Mouse (Mus musculus) heart, embryonic 13.5 days (tissue): ENCODE measurements around the gene Dctn3. TPM values are rescaled to one million over a fixed set of nuclear protein-coding genes. Genes with fewer than 3 reads are reported as not detected.
A peak's percentile ranks its signal among the peaks of the same experiment; 100 is the strongest.
"Not testable (repeated sequence)": the region's sequence is repeated elsewhere in the genome, so short reads cannot be mapped to it uniquely, and the experiment has no call there.

Experiments
- ATAC-seq: fragments of 200-750 bp; cut with Nextera tagmentation; 2 replicates; pipeline ENCODE4 v1.8.0; 2017; ENCODE audit warnings: moderate TSS enrichment; ENCODE audit not compliant: insufficient number of reproducible peaks, low FRiP score, low TSS enrichment; ENCODE audit errors: extremely low read depth
- H3K27ac ChIP-seq: fragments of 300-500 bp; sonication (generic); replicated peaks from 2 replicates; pipeline ENCODE4 v1.5.1; 2015; ENCODE audit warnings: moderate library complexity, mild to moderate bottlenecking, inconsistent platforms
- H3K27me3 ChIP-seq: fragments of 300-500 bp; sonication (generic); replicated peaks from 2 replicates; pipeline ENCODE4 v1.6.1; 2015; ENCODE audit warnings: mild to moderate bottlenecking, inconsistent platforms
- H3K36me3 ChIP-seq: fragments of 300-500 bp; sonication (generic); 2 replicates; pipeline ENCODE4 v1.6.1; 2015; ENCODE audit warnings: mild to moderate bottlenecking, inconsistent platforms
- H3K4me1 ChIP-seq: fragments of 300-500 bp; sonication (generic); 2 replicates; pipeline ENCODE4 v1.6.1; 2015; ENCODE audit warnings: inconsistent platforms
- H3K4me2 ChIP-seq: fragments of 300-500 bp; sonication (generic); 2 replicates; pipeline ENCODE4 v1.6.1; 2015; ENCODE audit warnings: inconsistent platforms, mild to moderate bottlenecking, moderate library complexity
- H3K4me3 ChIP-seq: fragments of 300-500 bp; sonication (generic); 2 replicates; pipeline ENCODE4 v1.5.1; 2015; ENCODE audit warnings: moderate library complexity, mild to moderate bottlenecking, inconsistent platforms
- H3K9ac ChIP-seq: fragments of 300-500 bp; sonication (generic); 2 replicates; pipeline ENCODE4 v1.6.1; 2015; ENCODE audit warnings: inconsistent platforms, mild to moderate bottlenecking, moderate library complexity
- H3K9me3 ChIP-seq: fragments of 300-500 bp; sonication (generic); 2 replicates; pipeline ENCODE4 v1.6.1; 2016; ENCODE audit warnings: inconsistent platforms
- WGBS: fragments of 180-500 bp; shearing (Covaris S2); methylation state at CpG from one replicate; pipeline ENCODE4 v1.1.7; 2015; ENCODE audit warnings: mixed read lengths; 5-methylcytosine and 5-hydroxymethylcytosine counted together
- polyA plus RNA-seq: library from polyadenylated mRNA; unstranded; fragments of >200 nt; fragmentation: Nextera tagmentation; extraction: Ambion mirVana; gene quantifications from 2 replicates; pipeline ENCODE4 v1.2.1, GENCODE M21; 2015

Dctn3 gene
- polyA plus RNA-seq, result 128 and 139 TPM in 2 replicates

DNA sequence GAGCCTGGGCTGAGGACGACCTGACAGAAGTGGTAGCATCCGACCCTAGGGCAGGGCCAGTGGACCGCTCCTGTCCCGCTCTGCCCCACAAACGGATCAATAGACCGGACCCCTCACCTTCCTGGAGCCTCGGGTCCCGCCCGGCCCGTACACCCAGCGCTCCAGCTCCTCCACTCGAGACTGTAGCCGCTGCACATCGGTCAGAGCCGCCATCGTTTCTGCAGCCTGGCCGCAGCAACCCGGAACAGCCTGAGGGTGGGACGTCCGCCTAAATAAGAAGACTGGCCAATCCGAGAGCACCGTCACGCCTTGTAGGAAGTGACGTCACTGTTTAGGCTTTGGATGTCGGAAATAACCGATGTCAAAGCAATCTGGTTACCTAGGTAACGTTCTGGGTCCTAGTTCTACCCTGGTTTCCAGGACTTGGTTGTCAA, at the start of gene Dctn3:
Gene Dctn3 (minus strand): TSS at position 253 of the 434 bp plus-strand sequence.
- H3K27ac ChIP-seq, result no peak within 1 kb of the TSS
- under 1% methylated on average over 27 of the region's 27 CpGs for WGBS
- H3K27me3 ChIP-seq, result peaks cover 46% of the 10 kb centered on the region
- peak within 1 kb of the TSS; percentile 94 for H3K9ac ChIP-seq
- peaks cover 28% of the 10 kb centered on the region for H3K36me3 ChIP-seq
- peak within 1 kb of the TSS; percentile 92 for H3K4me2 ChIP-seq
- peak; percentile 84 for ATAC-seq
- no peaks in the 10 kb centered on the region for H3K9me3 ChIP-seq
- peak within 1 kb of the TSS; percentile 78 for H3K4me3 ChIP-seq
- H3K4me1 ChIP-seq, result peaks cover 16% of the 10 kb centered on the region

DNA sequence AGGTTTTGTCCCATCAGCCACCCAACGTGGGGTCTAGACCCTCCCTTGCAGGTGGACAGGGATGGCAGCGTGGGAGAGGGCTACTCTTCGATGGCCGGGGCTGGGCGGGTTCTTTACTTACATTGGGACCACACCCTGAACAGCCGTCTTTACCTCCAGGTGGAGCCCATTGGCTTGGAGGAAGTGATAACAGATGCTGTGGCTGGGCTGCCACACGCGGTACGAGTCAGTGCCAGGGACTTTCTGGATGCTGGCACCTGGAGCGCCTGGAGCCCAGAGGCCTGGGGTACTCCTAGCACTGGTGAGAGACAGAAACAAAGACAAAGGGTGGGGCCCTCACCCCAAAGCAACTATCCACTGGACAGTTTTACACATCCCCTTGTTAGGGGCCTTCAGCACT, 44.3 kb upstream of the Dctn3 start:
- H3K27me3 ChIP-seq, H3K4me3 ChIP-seq, H3K9me3 ChIP-seq, H3K9ac ChIP-seq, H3K27ac ChIP-seq, ATAC-seq, H3K4me2 ChIP-seq: not testable (repeated sequence)
- Histone ChIP-seq H3K4me1 (peaks cover 15% of the 10 kb centered on the region), H3K36me3 (peaks cover 31% of the 10 kb centered on the region)
- 79% methylated on average over 10 of the region's 10 CpGs for WGBS

DNA sequence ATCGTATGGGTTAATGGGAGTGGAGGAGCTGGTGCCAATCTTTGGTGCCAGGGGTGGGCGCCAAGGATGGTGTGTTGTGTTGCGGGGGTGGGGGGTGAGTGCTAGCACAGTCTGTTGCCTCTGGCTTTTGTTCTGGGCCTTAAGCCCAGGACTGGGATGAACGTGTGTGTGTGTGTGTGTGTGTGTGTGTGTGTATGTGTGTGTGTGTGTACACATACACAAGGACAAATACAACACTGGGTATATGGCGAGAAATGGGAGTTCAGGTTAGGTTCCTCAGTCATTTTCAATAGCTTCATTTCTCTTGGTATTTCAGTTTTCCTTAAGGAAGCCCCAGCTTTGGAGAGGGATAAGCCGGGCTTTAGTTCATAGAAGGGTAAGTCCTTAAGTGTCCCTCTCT, 40.2 kb upstream of the Dctn3 start:
- peaks cover 35% of the 10 kb centered on the region for H3K36me3 ChIP-seq
- H3K27me3 ChIP-seq, H3K9ac ChIP-seq, H3K9me3 ChIP-seq, ATAC-seq, H3K4me3 ChIP-seq: not testable (repeated sequence)
- peaks cover 53% of the 10 kb centered on the region for H3K4me1 ChIP-seq
- WGBS, result 64% methylated on average over 4 of the region's 6 CpGs
- peak overlapping the region; percentile 83 for H3K4me2 ChIP-seq
- H3K27ac ChIP-seq, result peak overlapping the region; percentile 98; the same call in 1 of the 2 replicates

DNA sequence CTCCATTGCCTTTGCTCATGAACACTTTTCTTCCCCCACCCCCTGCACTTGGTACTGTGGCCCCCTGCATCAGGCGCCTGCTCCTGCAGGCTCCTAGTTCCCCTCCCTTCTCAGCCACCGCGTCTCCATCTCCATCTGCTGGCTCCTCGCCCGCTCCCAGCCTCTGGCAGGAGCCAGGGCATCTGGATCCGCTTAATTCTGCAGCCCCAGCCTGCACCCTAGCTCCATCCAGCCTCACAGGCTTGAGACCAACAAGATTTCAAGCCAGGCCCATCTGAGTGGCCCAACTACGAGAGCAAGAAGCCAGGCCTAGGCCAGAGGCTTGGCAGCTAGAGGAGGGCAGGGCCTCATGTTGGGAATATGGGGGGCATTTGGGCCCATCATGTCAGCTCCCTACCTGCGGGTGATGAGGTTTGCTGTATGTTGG, 39.7 kb upstream of the Dctn3 start:
- ATAC-seq, H3K27me3 ChIP-seq, H3K9me3 ChIP-seq: not testable (repeated sequence)
- peak overlapping the region; percentile 58 for H3K4me3 ChIP-seq
- peak overlapping the region; percentile 84 for H3K9ac ChIP-seq
- H3K4me1 ChIP-seq, result peaks cover 53% of the 10 kb centered on the region
- peak overlapping the region; percentile 98 for H3K27ac ChIP-seq
- WGBS, result 36% methylated on average over 8 of the region's 8 CpGs
- H3K4me2 ChIP-seq, result peak overlapping the region; percentile 83
- H3K36me3 ChIP-seq, result peaks cover 35% of the 10 kb centered on the region

DNA sequence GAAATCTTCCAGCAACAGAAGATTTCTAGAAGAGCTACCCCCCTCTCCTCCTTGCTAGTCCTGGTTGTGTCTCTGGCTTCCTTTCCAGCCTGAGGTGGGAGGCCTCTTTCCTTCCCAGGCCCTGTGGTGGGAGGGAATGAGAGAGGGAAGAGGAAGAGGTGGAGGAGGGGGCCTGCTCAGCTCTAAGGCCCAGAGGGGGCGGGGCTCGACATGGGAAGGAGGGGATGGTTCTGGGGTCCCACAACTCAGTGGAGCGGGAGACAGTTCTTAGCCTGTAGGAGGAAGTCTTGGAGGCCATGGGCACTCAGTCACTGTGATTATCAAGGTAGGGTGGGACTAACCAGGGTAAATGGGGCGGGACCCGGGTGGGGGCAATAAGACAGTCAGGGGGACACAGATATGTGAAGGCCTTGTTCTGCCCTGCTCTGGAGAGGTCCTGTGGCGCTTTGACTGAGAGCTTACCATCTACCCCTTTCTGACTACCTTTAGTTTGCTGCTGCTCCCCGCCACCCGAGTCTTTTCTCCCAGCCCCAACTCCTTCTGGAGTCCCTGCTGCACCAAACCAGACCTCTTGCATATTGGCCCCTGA, 39.2 kb upstream of the Dctn3 start:
- 37% methylated on average over 8 of the region's 8 CpGs for WGBS
- H3K36me3 ChIP-seq, result peaks cover 35% of the 10 kb centered on the region
- H3K4me3 ChIP-seq, result peak overlapping the region; percentile 58
- H3K4me1 ChIP-seq, result peaks cover 53% of the 10 kb centered on the region
- H3K27me3 ChIP-seq, result no peaks in the 10 kb centered on the region
- peak overlapping the region; percentile 98 for H3K27ac ChIP-seq
- H3K9ac ChIP-seq, result peak overlapping the region; percentile 84
- no peaks in the 10 kb centered on the region for H3K9me3 ChIP-seq
- ATAC-seq, result no peak
- peak overlapping the region; percentile 83 for H3K4me2 ChIP-seq

DNA sequence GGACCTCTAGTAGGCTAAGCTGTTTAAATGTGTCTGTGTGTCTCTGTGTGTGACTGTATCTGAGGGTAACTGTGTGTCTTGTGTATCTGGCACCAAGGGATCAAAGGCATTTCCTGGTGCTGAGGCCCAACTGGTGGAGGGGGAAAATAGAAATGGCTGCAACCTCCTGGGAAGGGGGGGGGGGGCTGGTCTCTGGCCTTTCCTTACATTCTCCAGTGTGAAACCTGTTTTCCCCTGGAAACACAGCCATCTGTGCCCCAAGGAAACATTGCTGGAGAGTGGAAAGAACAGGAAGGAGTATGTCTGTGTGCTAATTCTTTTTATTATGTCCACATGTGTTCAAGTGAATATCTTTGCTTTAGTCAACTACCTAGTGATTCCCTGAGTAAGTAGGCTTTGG, 38.7 kb upstream of the Dctn3 start:
- no peaks in the 10 kb centered on the region for H3K9me3 ChIP-seq
- H3K27ac ChIP-seq, result peak overlapping the region; percentile 98
- peak overlapping the region; percentile 84 for H3K9ac ChIP-seq
- H3K4me3 ChIP-seq, result peak overlapping the region; percentile 58
- H3K27me3 ChIP-seq, result no peaks in the 10 kb centered on the region
- ATAC-seq, result no peak
- H3K4me1 ChIP-seq, result peaks cover 58% of the 10 kb centered on the region
- peak overlapping the region; percentile 83 for H3K4me2 ChIP-seq
- H3K36me3 ChIP-seq, result peaks cover 35% of the 10 kb centered on the region

DNA sequence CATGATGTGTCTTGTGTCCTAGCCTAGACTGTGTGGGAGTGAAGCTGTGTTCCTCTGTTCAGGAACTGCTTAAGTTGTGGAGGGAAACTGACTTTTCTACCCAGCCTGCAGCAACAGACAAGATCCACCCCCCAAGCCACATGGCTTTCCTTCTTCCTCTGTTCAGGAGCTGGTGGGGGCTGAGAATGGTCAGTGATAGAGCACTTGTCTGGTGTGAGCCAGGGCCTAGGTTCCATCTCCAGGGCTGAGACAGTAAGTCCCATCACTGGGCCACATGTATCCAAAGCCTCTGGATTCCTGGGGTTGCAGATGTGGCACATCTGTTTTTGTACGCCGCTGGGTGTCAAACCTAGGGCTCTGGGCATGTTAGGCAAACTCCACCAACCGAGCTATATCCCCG, 37.9 kb upstream of the Dctn3 start:
- Histone ChIP-seq H3K27me3 (no peaks in the 10 kb centered on the region), H3K36me3 (peaks cover 29% of the 10 kb centered on the region), H3K4me3 (peak overlapping the region; percentile 58), H3K9ac (peak overlapping the region; percentile 84), H3K4me2 (peak overlapping the region; percentile 83), H3K9me3 (no peaks in the 10 kb centered on the region), H3K4me1 (peaks cover 63% of the 10 kb centered on the region), H3K27ac (peak overlapping the region; percentile 98)
- ATAC-seq, result no peak; the same call in 1 of the 2 replicates
- 67% methylated on average over 4 of the region's 4 CpGs for WGBS

DNA sequence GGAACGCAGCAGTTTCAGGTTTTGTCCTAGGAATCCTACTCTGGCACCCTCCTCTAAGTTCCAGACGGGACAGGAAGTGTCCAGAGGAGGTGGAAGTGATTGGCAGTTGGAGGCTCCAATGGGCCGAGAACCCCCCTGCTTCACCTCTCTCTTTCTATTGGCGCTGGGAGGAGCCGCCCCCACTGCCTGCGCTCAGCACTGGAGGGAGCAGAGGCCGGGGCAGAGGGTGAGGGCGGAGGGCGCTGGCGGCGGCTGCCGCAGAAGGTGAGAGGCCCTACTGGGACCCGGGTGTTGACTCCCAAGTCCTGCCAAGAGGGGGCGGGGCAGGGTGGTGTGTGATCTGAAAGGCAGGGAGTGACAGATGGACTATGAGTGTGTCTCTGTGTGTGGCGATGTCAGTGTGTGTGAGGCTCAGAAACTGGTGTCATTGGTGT, 37.3 kb upstream of the Dctn3 start:
- Histone ChIP-seq H3K4me1 (peaks cover 63% of the 10 kb centered on the region), H3K4me3 (peak overlapping the region; percentile 58), H3K36me3 (peaks cover 24% of the 10 kb centered on the region), H3K4me2 (peak overlapping the region; percentile 83), H3K9ac (peak overlapping the region; percentile 84), H3K27me3 (no peaks in the 10 kb centered on the region), H3K9me3 (no peaks in the 10 kb centered on the region), H3K27ac (peak overlapping the region; percentile 98)
- peak; percentile 87 for ATAC-seq
- 2% methylated on average over 15 of the region's 15 CpGs for WGBS

DNA sequence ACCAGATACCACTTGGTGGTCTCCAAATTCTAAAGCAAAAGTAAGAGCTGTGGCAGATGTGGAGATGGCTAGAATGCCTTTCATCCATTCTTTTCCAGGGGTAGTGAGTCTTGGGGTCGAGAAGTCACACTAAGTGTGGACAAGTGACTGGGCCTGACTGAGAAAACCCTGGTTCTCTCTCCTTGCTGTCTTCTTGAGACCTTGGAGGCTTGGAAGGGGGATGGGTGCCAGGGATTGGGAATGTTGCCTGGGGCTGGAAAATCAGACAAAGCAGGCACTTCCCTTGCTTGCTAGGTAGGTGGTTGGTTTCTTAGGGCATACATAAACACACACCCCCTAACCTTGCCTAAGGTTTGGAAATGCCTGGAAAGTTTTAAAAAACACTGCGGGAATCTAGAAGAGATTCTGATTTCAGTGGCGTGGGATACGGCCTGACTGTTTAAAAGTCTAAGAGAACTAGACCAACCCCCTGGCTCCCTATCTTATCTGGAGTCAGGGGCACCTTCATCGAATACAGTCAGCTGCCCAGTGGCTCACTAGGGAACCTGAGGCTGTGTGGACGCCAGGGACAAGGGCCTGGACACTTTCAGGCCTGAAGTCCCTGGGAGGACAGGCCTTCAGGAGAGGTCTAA, 36.8 kb upstream of the Dctn3 start:
- ATAC-seq, result peak; percentile 1; the same call in 1 of the 2 replicates

DNA sequence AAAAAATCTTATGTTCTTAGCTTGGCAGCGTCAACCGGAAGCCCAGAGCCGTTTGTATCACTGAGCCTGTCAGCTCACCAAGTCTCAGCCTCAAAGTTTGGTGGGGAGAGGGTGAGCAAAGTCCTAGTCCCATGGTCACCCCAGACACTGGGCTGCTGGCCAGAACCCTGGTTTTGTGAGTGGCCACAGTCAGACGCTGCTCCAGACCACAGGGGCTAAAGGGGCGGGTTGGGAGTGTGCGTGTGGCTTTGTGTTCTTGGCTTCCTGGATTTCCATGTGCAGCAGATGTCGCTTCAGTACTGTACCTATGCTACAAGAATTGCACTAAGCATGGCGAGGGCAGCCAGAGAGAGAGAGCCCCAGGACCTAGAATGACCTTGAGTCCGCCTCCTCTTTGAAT, 36.2 kb upstream of the Dctn3 start:
- Histone ChIP-seq H3K4me3 (no peak overlapping the region), H3K27ac (peak overlapping the region; percentile 98), H3K4me2 (peak overlapping the region; percentile 83), H3K27me3 (no peaks in the 10 kb centered on the region), H3K9me3 (no peaks in the 10 kb centered on the region), H3K36me3 (peaks cover 24% of the 10 kb centered on the region), H3K4me1 (peaks cover 72% of the 10 kb centered on the region), H3K9ac (peak overlapping the region; percentile 84)
- no peak for ATAC-seq
- WGBS, result 45% methylated on average over 9 of the region's 9 CpGs

More for the DNA sequence above, 36.8 kb upstream of the Dctn3 start:
- no peaks in the 10 kb centered on the region for H3K9me3 ChIP-seq
- H3K4me1 ChIP-seq, result peaks cover 66% of the 10 kb centered on the region
- peak overlapping the region; percentile 98 for H3K27ac ChIP-seq
- H3K4me3 ChIP-seq, result peak overlapping the region; percentile 58
- WGBS, result 15% methylated on average over 6 of the region's 6 CpGs
- peak overlapping the region; percentile 84 for H3K9ac ChIP-seq
- H3K27me3 ChIP-seq, result no peaks in the 10 kb centered on the region
- peak overlapping the region; percentile 83 for H3K4me2 ChIP-seq
- peaks cover 24% of the 10 kb centered on the region for H3K36me3 ChIP-seq

DNA sequence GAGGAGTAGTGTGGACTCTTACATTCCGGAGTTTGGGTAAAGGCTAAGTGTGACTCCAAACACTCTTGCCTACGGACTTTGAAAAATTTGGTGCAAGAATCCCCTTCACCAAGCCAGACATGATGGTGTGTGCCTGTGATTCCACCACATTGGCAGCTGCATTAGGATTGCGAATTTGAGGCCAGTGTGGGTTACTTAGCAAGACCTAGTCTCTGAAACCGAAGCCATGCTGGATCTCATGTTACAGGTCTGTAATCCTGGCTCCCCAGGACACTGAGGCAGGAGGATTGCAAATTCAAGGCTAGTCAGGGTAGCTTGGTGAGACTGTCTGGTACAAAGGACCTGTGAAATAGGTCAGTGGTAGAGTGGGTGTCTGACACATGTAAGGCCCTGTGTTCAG, 35.7 kb upstream of the Dctn3 start:
- no peak overlapping the region for H3K9ac ChIP-seq
- peaks cover 70% of the 10 kb centered on the region for H3K4me1 ChIP-seq
- no peaks in the 10 kb centered on the region for H3K27me3 ChIP-seq
- H3K36me3 ChIP-seq, result peaks cover 24% of the 10 kb centered on the region
- no peak for ATAC-seq
- peak overlapping the region; percentile 98 for H3K27ac ChIP-seq
- H3K4me2 ChIP-seq, result no peak overlapping the region
- 90% methylated on average over 4 of the region's 4 CpGs for WGBS
- no peaks in the 10 kb centered on the region for H3K9me3 ChIP-seq
- no peak overlapping the region for H3K4me3 ChIP-seq
